Mouse (Mus musculus) midbrain, embryonic 16.5 days (tissue): Measurements from ENCODE around the gene Vwa8. TPM values are rescaled to one million over a fixed set of nuclear protein-coding genes. Genes with fewer than 3 reads are reported as not detected.
"Not testable (repeated sequence)": the region's sequence is repeated elsewhere in the genome, so short reads cannot be mapped to it uniquely, and the experiment has no call there.

Experiments
- ATAC-seq: fragments of 200-750 bp; cut with Nextera tagmentation; 2 replicates; pipeline ENCODE4 v1.8.0; 2017; ENCODE audit warnings: moderate TSS enrichment
- H3K27ac ChIP-seq: fragments of 300-500 bp; sonication (generic); 2 replicates; pipeline ENCODE4 v1.5.1; 2014; ENCODE audit warnings: mild to moderate bottlenecking, low read length, mixed read lengths
- H3K27me3 ChIP-seq: fragments of 300-500 bp; sonication (generic); 2 replicates; pipeline ENCODE4 v1.6.1; 2014; ENCODE audit warnings: low read depth, low read length, mixed read lengths; ENCODE audit not compliant: control insufficient read depth, insufficient read depth
- H3K36me3 ChIP-seq: fragments of 300-500 bp; sonication (generic); 2 replicates; pipeline ENCODE4 v1.6.1; 2014; ENCODE audit warnings: mild to moderate bottlenecking, low read length, moderate library complexity, mixed read lengths; ENCODE audit not compliant: control insufficient read depth, insufficient read depth
- H3K4me1 ChIP-seq: fragments of 300-500 bp; sonication (generic); 2 replicates; pipeline ENCODE4 v1.6.1; 2014; ENCODE audit warnings: mild to moderate bottlenecking, low read length, mixed read lengths; ENCODE audit not compliant: control insufficient read depth, insufficient read depth
- H3K4me2 ChIP-seq: fragments of 300-500 bp; sonication (generic); 2 replicates; pipeline ENCODE4 v1.6.1; 2014; ENCODE audit warnings: mild to moderate bottlenecking, low read length, mixed read lengths
- H3K4me3 ChIP-seq: fragments of 300-500 bp; sonication (generic); 2 replicates; pipeline ENCODE4 v1.5.1; 2014; ENCODE audit warnings: low read depth, mild to moderate bottlenecking, low read length, moderate library complexity, mixed read lengths
- H3K9ac ChIP-seq: fragments of 300-500 bp; sonication (generic); 2 replicates; pipeline ENCODE4 v1.6.1; 2014; ENCODE audit warnings: low read depth, low read length, mixed read lengths
- H3K9me3 ChIP-seq: fragments of 300-500 bp; sonication (generic); replicated peaks from 2 replicates; pipeline ENCODE4 v1.6.1; 2014; ENCODE audit warnings: mild to moderate bottlenecking, low read length, mixed read lengths; ENCODE audit not compliant: control insufficient read depth, poor library complexity, severe bottlenecking
- WGBS: fragments of 180-500 bp; shearing (Covaris S2); extraction: QIAGEN DNeasy Blood & Tissue Kit; methylation state at CpG from one replicate; pipeline ENCODE4 v1.1.7; 2014; 5-methylcytosine and 5-hydroxymethylcytosine counted together
- polyA plus RNA-seq: library from polyadenylated mRNA; unstranded; fragments of >200 nt; fragmentation: Nextera tagmentation; extraction: Ambion mirVana; gene quantifications from 2 replicates; pipeline ENCODE4 v1.2.1, GENCODE M21; 2015

The Vwa8 gene
- polyA plus RNA-seq, 1 experiment from 2014 or later: 7.3 TPM

GRCm38 (mm10) chr14:78877176-78877575 lies 28.3 kb downstream of the Vwa8 start:
- WGBS: 77% methylated on average over 2 of the region's 2 CpGs
- H3K27ac ChIP-seq: no peak overlapping the region
- H3K36me3 ChIP-seq: 0 out of 2 replicates have a peak, but pooled peaks cover 5% of the 10 kb centered on the region
- ATAC-seq: no peak
- no peaks in the 10 kb centered on the region for H3K9me3 ChIP-seq
- H3K4me3 ChIP-seq: no peak overlapping the region
- H3K4me1 ChIP-seq: no peaks in the 10 kb centered on the region
- no peak overlapping the region for H3K9ac ChIP-seq
- H3K4me2 ChIP-seq: no peak overlapping the region
- no peaks in the 10 kb centered on the region for H3K27me3 ChIP-seq

- Histone ChIP-seq H3K4me2 (no peak overlapping the region), H3K9me3 (no peaks in the 10 kb centered on the region), H3K36me3 (no peaks in the 10 kb centered on the region), H3K4me3 (no peak overlapping the region), H3K27me3 (no peaks in the 10 kb centered on the region), H3K27ac (no peak overlapping the region), H3K4me1 (no peaks in the 10 kb centered on the region), H3K9ac (no peak overlapping the region)
- ATAC-seq: no peak
- WGBS: 86% methylated on average over 13 of the region's 13 CpGs
These were observed 29.7 kb downstream of the Vwa8 start for GRCm38 (mm10) chr14:78878402-78879045.

- H3K4me2 ChIP-seq: no peak overlapping the region
- H3K36me3 ChIP-seq: no peaks in the 10 kb centered on the region
- H3K27me3 ChIP-seq: no peaks in the 10 kb centered on the region
- H3K4me3 ChIP-seq: no peak overlapping the region
- peaks cover 6% of the 10 kb centered on the region; the same call in 1 of the 2 replicates for H3K4me1 ChIP-seq
- no peak overlapping the region for H3K9ac ChIP-seq
- no peak for ATAC-seq
- no peak overlapping the region for H3K27ac ChIP-seq
- no peaks in the 10 kb centered on the region for H3K9me3 ChIP-seq
- 89% methylated on average over 4 of the region's 4 CpGs for WGBS
These were observed 32.0 kb downstream of the Vwa8 start for GRCm38 (mm10) chr14:78880879-78881278.

- H3K36me3 ChIP-seq: no peaks in the 10 kb centered on the region
- H3K4me1 ChIP-seq: peaks cover 8% of the 10 kb centered on the region; the same call in 1 of the 2 replicates
- 64% methylated on average over 10 of the region's 10 CpGs for WGBS
- H3K4me3 ChIP-seq: no peak overlapping the region
- no peak overlapping the region for H3K9ac ChIP-seq
- no peak for ATAC-seq
- H3K9me3 ChIP-seq: no peaks in the 10 kb centered on the region
- H3K27ac ChIP-seq: no peak overlapping the region
- no peak overlapping the region for H3K4me2 ChIP-seq
- no peaks in the 10 kb centered on the region for H3K27me3 ChIP-seq
These were observed 32.7 kb downstream of the Vwa8 start for GRCm38 (mm10) chr14:78881563-78881962.

GRCm38 (mm10) chr14:78885915-78886534 lies 37.2 kb downstream of the Vwa8 start:
- Histone ChIP-seq H3K4me2 (no peak overlapping the region), H3K4me3 (no peak overlapping the region), H3K27me3 (no peaks in the 10 kb centered on the region), H3K36me3 (no peaks in the 10 kb centered on the region), H3K27ac (no peak overlapping the region; the same call in 1 of the 2 replicates), H3K9ac (no peak overlapping the region), H3K4me1 (peaks cover 8% of the 10 kb centered on the region; the same call in 1 of the 2 replicates), H3K9me3 (no peaks in the 10 kb centered on the region)
- peak; percentile 25; the same call in 1 of the 2 replicates for ATAC-seq
- 42% methylated on average over 7 of the region's 7 CpGs for WGBS

GRCm38 (mm10) chr14:78886566-78887234 lies 37.8 kb downstream of the Vwa8 start:
- Histone ChIP-seq H3K27ac (no peak overlapping the region), H3K36me3 (no peaks in the 10 kb centered on the region), H3K9ac (no peak overlapping the region), H3K4me2 (no peak overlapping the region), H3K9me3 (no peaks in the 10 kb centered on the region), H3K4me3 (no peak overlapping the region), H3K4me1 (peaks cover 8% of the 10 kb centered on the region; the same call in 1 of the 2 replicates), H3K27me3 (no peaks in the 10 kb centered on the region)
- no peak for ATAC-seq
- 82% methylated on average over 8 of the region's 8 CpGs for whole genome bisulfite sequencing

- not testable (repeated sequence) for H3K4me3 ChIP-seq, H3K36me3 ChIP-seq, H3K27me3 ChIP-seq, ATAC-seq, H3K27ac ChIP-seq, H3K4me1 ChIP-seq, H3K9ac ChIP-seq, H3K4me2 ChIP-seq, H3K9me3 ChIP-seq
- WGBS: 98% methylated on average over 14 of the region's 18 CpGs
These were observed 38.6 kb downstream of the Vwa8 start for GRCm38 (mm10) chr14:78887494-78887893.

- H3K36me3 ChIP-seq: no peaks in the 10 kb centered on the region
These were observed 46.6 kb downstream of the Vwa8 start for GRCm38 (mm10) chr14:78895496-78895895.

GRCm38 (mm10) chr14:78896252-78896651 lies 47.4 kb downstream of the Vwa8 start:
- Histone ChIP-seq H3K27ac (no peak overlapping the region), H3K4me1 (no peaks in the 10 kb centered on the region), H3K4me3 (no peak overlapping the region), H3K27me3 (no peaks in the 10 kb centered on the region), H3K4me2 (no peak overlapping the region), H3K36me3 (no peaks in the 10 kb centered on the region), H3K9ac (no peak overlapping the region), H3K9me3 (no peaks in the 10 kb centered on the region)
- WGBS: 96% methylated on average over 5 of the region's 5 CpGs
- ATAC-seq: no peak

More at GRCm38 (mm10) chr14:78895496-78895895, 46.6 kb downstream of the Vwa8 start:
- Histone ChIP-seq H3K4me1 (no peaks in the 10 kb centered on the region), H3K9ac (no peak overlapping the region), H3K4me2 (no peak overlapping the region), H3K9me3 (no peaks in the 10 kb centered on the region), H3K4me3 (no peak overlapping the region), H3K27ac (no peak overlapping the region), H3K27me3 (no peaks in the 10 kb centered on the region)
- no peak for ATAC-seq
- WGBS: 88% methylated on average over 1 of the region's 1 CpGs
